ENCODE assay signal across 8 mouse cellular contexts in genomic region chr11:60878675-60879294, GRCm38 (mm10). TPM values are rescaled to one million over a fixed set of nuclear protein-coding genes. Genes with fewer than 3 reads are reported as not detected.
A peak's percentile ranks its signal among the peaks of the same experiment; 100 is the strongest.
DNase-seq lines count a peak whose midpoint lies in the region; ATAC-seq and TF ChIP-seq lines count a peak whose summit lies in the region.

Tmem11 (minus strand) TSS chr11:60879272.

- TF ChIP-seq CTCF in kidney, adult 2 months (conservative IDR thresholded peaks at IDR 0.05; ENCODE audit: insufficient read depth, insufficient read length, low read depth, low read length), result 0 out of 2 replicates have a peak, but pooled peaks have one; percentile 0
- 0 out of 2 replicates have a peak, but pooled peaks have one; percentile 2 for TF ChIP-seq CTCF in spleen, adult 2 months (IDR thresholded peaks at IDR 0.05; ENCODE audit: extremely low read depth, insufficient read depth, insufficient read length, insufficient replicate concordance)

- peak; percentile 71 for TF ChIP-seq POLR2A in kidney, adult 2 months (IDR thresholded peaks at IDR 0.05; ENCODE audit: low read depth, low read length)
- TF ChIP-seq POLR2A in spleen, adult 2 months (IDR thresholded peaks at IDR 0.05; ENCODE audit: low read depth, low read length), result peak; percentile 16

- H3K36me3 ChIP-seq in embryonic facial prominence, embryonic 13.5 days, result peaks cover 8% of the 10 kb centered on the region; the same call in 1 of the 2 replicates
- H3K36me3 ChIP-seq in kidney, adult 2 months (ENCODE audit: control insufficient read depth, insufficient read depth, low read length), result no peaks in the 10 kb centered on the region
- H3K36me3 ChIP-seq in limb, embryonic 12.5 days, result peaks cover 18% of the 10 kb centered on the region
- H3K36me3 ChIP-seq in midbrain, embryonic 15.5 days (replicated peaks), result no peaks in the 10 kb centered on the region
- H3K36me3 ChIP-seq in spleen, adult 2 months (ENCODE audit: control insufficient read depth, insufficient read depth, low read length), result no peaks in the 10 kb centered on the region

- H3K27me3 ChIP-seq in embryonic facial prominence, embryonic 13.5 days, result no peaks in the 10 kb centered on the region
- no peaks in the 10 kb centered on the region for H3K27me3 ChIP-seq in kidney, adult 2 months (replicated peaks; ENCODE audit: control insufficient read depth, insufficient read depth, low read length)
- H3K27me3 ChIP-seq in limb, embryonic 12.5 days, result no peaks in the 10 kb centered on the region
- H3K27me3 ChIP-seq in midbrain, embryonic 15.5 days (replicated peaks), result no peaks in the 10 kb centered on the region
- H3K27me3 ChIP-seq in spleen, adult 2 months (ENCODE audit: control insufficient read depth, insufficient read depth, low read length), result no peaks in the 10 kb centered on the region

- peak within 1 kb of the TSS; percentile 72 for H3K4me2 ChIP-seq in embryonic facial prominence, embryonic 13.5 days
- peak within 1 kb of the TSS; percentile 71 for H3K4me2 ChIP-seq in limb, embryonic 12.5 days
- peak within 1 kb of the TSS; percentile 81 for H3K4me2 ChIP-seq in midbrain, embryonic 15.5 days

- H3K27ac ChIP-seq in embryonic facial prominence, embryonic 13.5 days, result peak within 1 kb of the TSS; percentile 97
- H3K27ac ChIP-seq in kidney, adult 2 months (ENCODE audit: insufficient read depth, low read depth, low read length), result peak within 1 kb of the TSS; percentile 96
- H3K27ac ChIP-seq in limb, embryonic 12.5 days, result peak within 1 kb of the TSS; percentile 90
- H3K27ac ChIP-seq in midbrain, embryonic 15.5 days, result peak within 1 kb of the TSS; percentile 93
- H3K27ac ChIP-seq in spleen, adult 2 months (ENCODE audit: insufficient read depth, low read length), result peak within 1 kb of the TSS; percentile 77

- peaks cover 48% of the 10 kb centered on the region for H3K4me1 ChIP-seq in embryonic facial prominence, embryonic 13.5 days
- peaks cover 20% of the 10 kb centered on the region for H3K4me1 ChIP-seq in kidney, adult 2 months (ENCODE audit: control insufficient read depth, insufficient read depth, low read length)
- peaks cover 36% of the 10 kb centered on the region for H3K4me1 ChIP-seq in limb, embryonic 12.5 days (replicated peaks)
- peaks cover 48% of the 10 kb centered on the region for H3K4me1 ChIP-seq in midbrain, embryonic 15.5 days
- peaks cover 4% of the 10 kb centered on the region; the same call in 1 of the 2 replicates for H3K4me1 ChIP-seq in spleen, adult 2 months (ENCODE audit: control insufficient read depth, insufficient read depth, insufficient read length)

- peak within 1 kb of the TSS; percentile 100 for H3K4me3 ChIP-seq in embryonic facial prominence, embryonic 13.5 days
- H3K4me3 ChIP-seq in kidney, adult 2 months (ENCODE audit: insufficient read depth, low read depth, low read length), result peak within 1 kb of the TSS; percentile 97
- peak within 1 kb of the TSS; percentile 97 for H3K4me3 ChIP-seq in limb, embryonic 12.5 days (replicated peaks)
- peak within 1 kb of the TSS; percentile 97 for H3K4me3 ChIP-seq in midbrain, embryonic 15.5 days
- H3K4me3 ChIP-seq in spleen, adult 2 months (ENCODE audit: extremely low read depth, insufficient read depth, insufficient read length), result peak within 1 kb of the TSS; percentile 87

- peak within 1 kb of the TSS; percentile 94 for H3K9ac ChIP-seq in embryonic facial prominence, embryonic 13.5 days
- H3K9ac ChIP-seq in limb, embryonic 12.5 days (replicated peaks), result peak within 1 kb of the TSS; percentile 92
- H3K9ac ChIP-seq in midbrain, embryonic 15.5 days, result peak within 1 kb of the TSS; percentile 90

- under 1% methylated on average over 62 of the region's 62 CpGs for WGBS in embryonic facial prominence, embryonic 13.5 days
- WGBS in kidney, adult 2 months, result under 1% methylated on average over 60 of the region's 62 CpGs
- under 1% methylated on average over 62 of the region's 62 CpGs for WGBS in limb, embryonic 12.5 days
- WGBS in midbrain, embryonic 15.5 days, result under 1% methylated on average over 60 of the region's 62 CpGs
- WGBS in spleen, adult 2 months, result under 1% methylated on average over 59 of the region's 62 CpGs

- ATAC-seq in embryonic facial prominence, embryonic 13.5 days (ENCODE audit: insufficient number of reproducible peaks, insufficient read depth, low FRiP score, low TSS enrichment, low read depth), result peak; percentile 99
- peak; percentile 99 for ATAC-seq in limb, embryonic 12.5 days (ENCODE audit: insufficient number of reproducible peaks, insufficient read depth, low FRiP score, low TSS enrichment, low read depth)
- peak; percentile 99 for ATAC-seq in midbrain, embryonic 15.5 days (replicated peaks)

- H3K9me3 ChIP-seq in embryonic facial prominence, embryonic 13.5 days, result no peaks in the 10 kb centered on the region
- no peaks in the 10 kb centered on the region for H3K9me3 ChIP-seq in limb, embryonic 12.5 days
- no peaks in the 10 kb centered on the region for H3K9me3 ChIP-seq in midbrain, embryonic 15.5 days

- peak; percentile 97 for DNase-seq in 3134 (ENCODE audit: extremely low read depth, insufficient read length, low spot score)
- DNase-seq in adrenal gland, postnatal 36 days, result peak; percentile 96
- DNase-seq in heart, adult 18-20 months, result peak; percentile 93 to 98
- DNase-seq in kidney, adult 2 months, result peak; percentile 98
- DNase-seq in spleen, adult 2 months (ENCODE audit: low read depth in 1 of 2, low spot score in 2 of 2), result peak; percentile 90 to 93

RNA-seq across cellular contexts. Expression of gene Tmem11, which starts in this region (rescaled TPM):
- total RNA-seq in adrenal gland, postnatal 36 days (2021), result 10 to 100 TPM; 41.3 to 46.3 TPM
- 59.5 and 61.9 TPM in 2 replicates for polyA plus RNA-seq in embryonic facial prominence, embryonic 13.5 days (2015; fragmentation: Nextera tagmentation; extraction: Ambion mirVana)
- total RNA-seq in heart, adult 18-20 months (2021), result 10 to 100 TPM; 28.9 to 29.6 TPM
- polyA plus RNA-seq in kidney, adult 2 months (2012; rRNA removed), result 78.2 and 81.1 TPM in 2 replicates
- polyA plus RNA-seq in limb, embryonic 12.5 days (2016; fragmentation: Nextera tagmentation; extraction: Ambion mirVana), result 59.2 and 61.4 TPM in 2 replicates
- polyA plus RNA-seq in midbrain, embryonic 15.5 days (2015; fragmentation: Nextera tagmentation; extraction: Ambion mirVana), result 58.4 and 61.0 TPM in 2 replicates
- 32.5 and 37.8 TPM in 2 replicates for polyA plus RNA-seq in spleen, adult 2 months (2012; rRNA removed)

Comparison
In these comparisons a context has a peak if more than half of its experiments do, and no peak if none do; other contexts are left out.
1. Peak in every context shown above with its lines: DNase-seq, ATAC-seq, H3K4me3 ChIP-seq and H3K27ac ChIP-seq.